Mouse (Mus musculus): ENCODE data around the gene Piezo1. TPM values are rescaled to one million over a fixed set of nuclear protein-coding genes. Genes with fewer than 3 reads are reported as not detected.

The Piezo1 gene
- total and polyA plus RNA-seq, 3 experiments: 21.1 to 59.7 (median 41.6) TPM

DNA sequence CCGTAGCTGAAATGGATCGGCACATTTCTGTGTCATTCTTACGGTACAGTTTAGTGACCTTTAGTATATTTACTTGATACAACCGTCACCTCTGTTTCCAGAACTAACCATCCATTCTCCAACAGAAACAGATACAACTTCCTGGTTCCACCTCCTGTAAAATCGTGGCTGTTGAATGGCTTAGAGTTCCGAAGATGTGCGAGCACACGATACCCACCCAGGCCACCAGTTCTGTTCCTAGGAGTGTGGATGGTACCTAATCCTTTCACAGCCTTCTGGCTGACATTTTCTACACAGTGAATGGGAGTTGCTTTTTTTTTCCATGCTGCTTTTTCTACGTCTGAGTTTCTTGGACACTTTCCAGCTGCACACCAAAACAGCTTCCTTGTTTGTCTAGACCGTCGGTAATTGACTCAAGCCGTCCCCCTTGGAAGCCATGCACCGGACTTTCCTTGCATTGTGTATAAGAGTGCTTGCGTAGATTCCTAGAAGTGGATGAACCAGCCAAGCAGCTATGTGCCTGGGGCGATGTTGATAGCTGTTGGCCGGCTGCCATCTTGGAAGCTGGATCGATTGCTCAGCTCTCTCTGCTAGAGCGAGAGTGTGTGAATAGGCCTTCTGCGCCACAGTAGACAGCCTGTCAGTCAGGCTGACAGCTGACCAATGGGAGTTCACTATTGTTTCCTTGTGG is 106.9 kb downstream of the Piezo1 start:
- peak overlapping the region; percentile 69 for H3K4me2 ChIP-seq (ENCODE audit: insufficient read depth, low read depth, poor library complexity, severe bottlenecking)
- peaks cover 8 to 24% of the 10 kb centered on the region in 2 experiments for H3K36me3 ChIP-seq (replicated peaks in 1 of 2; ENCODE audit: control insufficient read depth in 1 of 2, insufficient read depth in 1 of 2, low read length in 1 of 2)
- peaks cover 4 to 32% of the 10 kb centered on the region in 2 experiments; a peak in 3 of 4 replicates for H3K4me1 ChIP-seq (ENCODE audit: control insufficient read depth in 1 of 2, insufficient read depth in 2 of 2)
- in situ Hi-C loops (cut with MboI; ENCODE audit: low pct_ligation_motif_present, low pct_unique_long_range_greater_than_20kb, low sequenced_read_pairs) (loop anchor here (25.0 kb wide), 1 partner anchor 857 kb away; the partner anchor contains the start of genes Fbxo31 and Map1lc3b), dilution Hi-C loops (cut with MboI; ENCODE audit: extremely low pct_ligation_motif_present, extremely low pct_unique_long_range_greater_than_20kb, low sequenced_read_pairs) (no loop called here)
- H3K79me2 ChIP-seq (replicated peaks; ENCODE audit: control insufficient read depth, extremely low read depth, insufficient read depth, poor library complexity, severe bottlenecking): no peaks in the 10 kb centered on the region
- DNase-seq (ENCODE audit: extremely low read depth): peak; percentile 86
- peaks cover 3% of the 10 kb centered on the region for H3K9me3 ChIP-seq (replicated peaks; ENCODE audit: low read length)
- H3K27ac ChIP-seq (ENCODE audit: insufficient read depth, low read depth): peak overlapping the region; percentile 54
- peak overlapping the region; percentile 65 to 74 (median 73) for H3K4me3 ChIP-seq (replicated peaks in 1 of 3; ENCODE audit: low read depth in 2 of 3, low read length in 2 of 3, poor library complexity in 1 of 3)
- TF ChIP-seq MAX (IDR thresholded peaks at IDR 0.05; ENCODE audit: low read length) (peak; percentile 32; the same call in 1 of the 2 replicates), HCFC1 (IDR thresholded peaks at IDR 0.05; ENCODE audit: low read depth, low read length) (peak; percentile 82), POLR2AphosphoS2 (IDR thresholded peaks at IDR 0.05; ENCODE audit: low read depth, low read length) (no peak), BHLHE40 (IDR thresholded peaks at IDR 0.05; ENCODE audit: low read depth, low read length) (0 out of 2 replicates have a peak, but pooled peaks have one; percentile 0), ZKSCAN1 (IDR thresholded peaks at IDR 0.05; ENCODE audit: borderline replicate concordance, low read depth, low read length) (no peak), ZNF384 (IDR thresholded peaks at IDR 0.05; ENCODE audit: low read depth, low read length) (peak; percentile 52), ZC3H11A (IDR thresholded peaks at IDR 0.05; ENCODE audit: low read depth, low read length) (no peak), TBP (conservative IDR thresholded peaks at IDR 0.05; ENCODE audit: low read depth, low read length) (peak; percentile 76), MXI1 (IDR thresholded peaks at IDR 0.05; ENCODE audit: low read depth, low read length) (peak; percentile 54), NRF1 (IDR thresholded peaks at IDR 0.05; ENCODE audit: low read depth, low read length) (peak; percentile 68), POLR2A (IDR thresholded peaks at IDR 0.05; ENCODE audit: low read depth, low read length) (peak; percentile 66), ELF1 (IDR thresholded peaks at IDR 0.05; ENCODE audit: low read depth, low read length) (peak; percentile 58), USF2 (conservative IDR thresholded peaks at IDR 0.05; ENCODE audit: low read depth, low read length) (no peak), ETS1 (conservative IDR thresholded peaks at IDR 0.05; ENCODE audit: low read depth, low read length) (peak; percentile 36; the same call in 1 of the 2 replicates), IRF4 (IDR thresholded peaks at IDR 0.05; ENCODE audit: low read depth, low read length) (peak; percentile 34; the same call in 1 of the 2 replicates), MYC (IDR thresholded peaks at IDR 0.05; ENCODE audit: low read depth, low read length) (no peak), KAT2A (IDR thresholded peaks at IDR 0.05; ENCODE audit: insufficient replicate concordance, low read length) (no peak), NELFE (IDR thresholded peaks at IDR 0.05; ENCODE audit: low read depth, low read length) (0 out of 2 replicates have a peak, but pooled peaks have one; percentile 15), EP300 (IDR thresholded peaks at IDR 0.05; ENCODE audit: low read length) (no peak), TCF12 (IDR thresholded peaks at IDR 0.05; ENCODE audit: low read depth, low read length) (peak; percentile 82), CTCF (conservative IDR thresholded peaks at IDR 0.05 in 1 of 2, IDR thresholded peaks at IDR 0.05 in 1 of 2; ENCODE audit: low read depth in 2 of 2, low read length in 2 of 2) (no peak), RCOR1 (conservative IDR thresholded peaks at IDR 0.05; ENCODE audit: low read depth, low read length) (no peak), MAFK (IDR thresholded peaks at IDR 0.05; ENCODE audit: insufficient replicate concordance, low read length) (no peak), E2F4 (IDR thresholded peaks at IDR 0.05; ENCODE audit: insufficient replicate concordance, low read depth, low read length) (no peak), SIN3A (IDR thresholded peaks at IDR 0.05; ENCODE audit: low read length) (peak; percentile 90), CHD1 (IDR thresholded peaks at IDR 0.05; ENCODE audit: low read depth, low read length) (peak; percentile 83)
- H3K9ac ChIP-seq (ENCODE audit: insufficient read depth, low read depth): peak overlapping the region; percentile 72
- no peaks in the 10 kb centered on the region for H3K27me3 ChIP-seq (replicated peaks)
